Mouse (Mus musculus): Measurements from ENCODE around the gene Sowahb. TPM values are rescaled to one million over a fixed set of nuclear protein-coding genes. Genes with fewer than 3 reads are reported as not detected.

Gene Sowahb
- polyA plus RNA-seq, 1 experiment from 2014 or later: 0.59 TPM

DNA sequence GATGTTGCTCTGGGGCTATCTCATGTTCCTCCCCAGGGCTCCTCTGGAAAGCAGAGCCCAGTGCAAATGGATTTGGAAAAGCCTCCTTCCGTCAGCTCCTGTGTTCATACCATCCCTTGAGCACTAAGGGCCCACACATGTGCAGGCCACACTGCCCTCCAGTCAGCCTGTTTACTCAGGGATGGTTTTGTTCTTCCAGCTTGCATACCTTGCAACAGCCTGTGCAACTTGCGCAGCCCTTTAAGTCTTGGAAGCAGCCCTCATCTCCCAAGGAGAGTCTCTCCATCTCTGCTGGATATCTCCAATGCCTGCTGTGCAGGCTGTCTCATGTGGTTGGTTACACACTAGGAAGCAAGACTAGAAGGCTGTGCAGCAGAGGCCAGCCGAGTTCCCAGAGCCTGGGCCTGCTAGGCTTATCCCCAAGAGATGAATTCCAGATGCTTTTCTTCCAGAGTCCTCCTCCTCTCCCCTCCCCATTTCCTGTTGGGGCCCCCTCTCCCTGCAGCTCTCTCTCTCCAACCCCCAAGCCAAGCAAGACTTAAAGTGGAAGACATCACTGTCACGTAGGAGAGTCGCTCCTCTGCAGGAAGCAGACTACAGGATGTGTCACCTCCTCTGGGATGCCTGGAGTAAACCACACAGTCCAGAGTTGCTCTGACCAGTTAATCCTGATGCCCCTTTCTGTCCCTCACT, 47.2 kb downstream of the Sowahb start:
- Histone ChIP-seq H3K27ac (peak overlapping the region; percentile 97), H3K36me3 (no peaks in the 10 kb centered on the region), H3K9ac (no peak overlapping the region), H3K4me3 (no peak overlapping the region), H3K4me2 (replicated peaks) (peak overlapping the region; percentile 24; the same call in 1 of the 2 replicates), H3K9me3 (no peaks in the 10 kb centered on the region), H3K27me3 (no peaks in the 10 kb centered on the region), H3K4me1 (peaks cover 40% of the 10 kb centered on the region)
- WGBS: 13% methylated on average over 5 of the region's 5 CpGs
- peak; percentile 79 for ATAC-seq (ENCODE audit: insufficient number of reproducible peaks, insufficient read depth, low FRiP score, low TSS enrichment)

- Histone ChIP-seq H3K9ac (no peak overlapping the region), H3K27me3 (no peaks in the 10 kb centered on the region), H3K27ac (no peak overlapping the region), H3K36me3 (no peaks in the 10 kb centered on the region), H3K4me3 (no peak overlapping the region), H3K4me1 (peaks cover 31% of the 10 kb centered on the region), H3K9me3 (no peaks in the 10 kb centered on the region), H3K4me2 (replicated peaks) (no peak overlapping the region)
- no peak for ATAC-seq (ENCODE audit: insufficient number of reproducible peaks, insufficient read depth, low FRiP score, low TSS enrichment)
- 98% methylated on average over 2 of the region's 2 CpGs for WGBS
Observed at GRCm38 (mm10) chr5:92994861-92995260, 50.0 kb downstream of the Sowahb start.

DNA sequence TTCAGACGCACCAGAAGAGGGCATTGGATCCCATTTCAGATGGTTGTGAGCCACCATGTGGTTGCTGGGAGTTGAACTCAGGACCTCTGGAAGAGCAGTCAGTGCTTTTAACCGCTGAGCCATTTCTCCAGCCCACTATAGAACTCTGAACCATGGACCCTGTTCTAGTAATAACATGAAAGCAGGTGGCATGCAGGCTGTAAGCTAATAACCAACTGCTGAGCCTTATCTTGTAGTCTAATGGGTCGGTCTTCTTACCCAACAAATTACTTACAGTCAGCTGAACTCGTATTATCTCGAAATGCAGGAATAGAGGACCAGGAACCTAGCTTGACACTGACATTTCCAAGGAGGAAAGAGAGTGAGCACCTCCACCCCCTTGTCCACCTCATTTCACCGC, 50.5 kb downstream of the Sowahb start:
- H3K27ac ChIP-seq: no peak overlapping the region
- WGBS: 83% methylated on average over 6 of the region's 6 CpGs

GRCm38 (mm10) chr5:92992106-92992505, 52.7 kb downstream of the Sowahb start:
- Histone ChIP-seq H3K4me1 (peaks cover 23% of the 10 kb centered on the region), H3K9ac (no peak overlapping the region), H3K4me3 (no peak overlapping the region), H3K36me3 (no peaks in the 10 kb centered on the region), H3K27me3 (no peaks in the 10 kb centered on the region), H3K9me3 (no peaks in the 10 kb centered on the region), H3K27ac (no peak overlapping the region), H3K4me2 (replicated peaks) (no peak overlapping the region)
- ATAC-seq (ENCODE audit: insufficient number of reproducible peaks, insufficient read depth, low FRiP score, low TSS enrichment): no peak
- 78% methylated on average over 3 of the region's 3 CpGs for WGBS

More for the DNA sequence above, 50.5 kb downstream of the Sowahb start:
- H3K27me3 ChIP-seq: no peaks in the 10 kb centered on the region
- no peak overlapping the region for H3K4me3 ChIP-seq
- no peak overlapping the region for H3K4me2 ChIP-seq (replicated peaks)
- H3K4me1 ChIP-seq: peaks cover 30% of the 10 kb centered on the region
- ATAC-seq (ENCODE audit: insufficient number of reproducible peaks, insufficient read depth, low FRiP score, low TSS enrichment): no peak
- H3K36me3 ChIP-seq: no peaks in the 10 kb centered on the region
- H3K9me3 ChIP-seq: no peaks in the 10 kb centered on the region
- H3K9ac ChIP-seq: no peak overlapping the region

Other genes starting within 250 kb of the Sowahb start
- gene Sept11, start 48.4 kb upstream of the Sowahb start, polyA plus RNA-seq (2016; fragmentation: Nextera tagmentation; extraction: Ambion mirVana): 248 and 263 TPM in 2 replicates
- gene Ccni, start 161.5 kb upstream of the Sowahb start, polyA plus RNA-seq (2016; fragmentation: Nextera tagmentation; extraction: Ambion mirVana): 149 and 165 TPM in 2 replicates
- 1.9 TPM in 2 replicates for gene 2010109A12Rik, start 161.5 kb upstream of the Sowahb start, polyA plus RNA-seq (2016; fragmentation: Nextera tagmentation; extraction: Ambion mirVana)
- gene Ccng2, start 222.2 kb upstream of the Sowahb start, polyA plus RNA-seq (2016; fragmentation: Nextera tagmentation; extraction: Ambion mirVana): 98.0 and 104 TPM in 2 replicates